Mouse (Mus musculus): Measurements from ENCODE around the gene Sigmar1. TPM values are rescaled to one million over a fixed set of nuclear protein-coding genes. Genes with fewer than 3 reads are reported as not detected.

Sigmar1 gene
- polyA plus RNA-seq, 1 experiment from 2014 or later: 65.7 TPM

DNA sequence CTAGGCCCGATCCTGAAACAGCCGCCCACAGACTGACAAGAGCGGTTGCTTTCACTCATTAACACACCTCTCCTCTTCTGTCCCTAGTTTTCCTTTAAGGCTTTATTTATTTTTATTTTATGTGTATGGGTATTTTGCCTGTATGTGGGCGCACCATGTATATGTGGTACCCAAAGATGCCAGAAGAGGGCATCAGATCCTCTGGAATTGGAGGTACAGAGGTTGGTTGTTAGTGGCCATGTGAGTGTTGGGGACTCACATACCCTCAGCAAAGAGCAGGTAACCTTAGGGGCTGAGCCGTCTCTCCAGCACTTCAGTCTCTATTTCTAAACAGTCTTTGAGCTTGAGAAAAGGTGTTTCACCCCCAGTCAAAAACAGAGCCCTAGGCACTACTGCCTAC is 40.4 kb downstream of the Sigmar1 start:
- WGBS: 82% methylated on average over 5 of the region's 5 CpGs
- H3K4me1 ChIP-seq: peaks cover 36% of the 10 kb centered on the region
- no peak overlapping the region for H3K4me3 ChIP-seq
- peaks cover 25% of the 10 kb centered on the region; the same call in 1 of the 2 replicates for H3K36me3 ChIP-seq (replicated peaks)
- ATAC-seq (replicated peaks): no peak
- H3K4me2 ChIP-seq: no peak overlapping the region
- H3K27ac ChIP-seq: no peak overlapping the region
- no peaks in the 10 kb centered on the region for H3K9me3 ChIP-seq
- H3K27me3 ChIP-seq (replicated peaks): no peaks in the 10 kb centered on the region
- H3K9ac ChIP-seq: no peak overlapping the region

DNA sequence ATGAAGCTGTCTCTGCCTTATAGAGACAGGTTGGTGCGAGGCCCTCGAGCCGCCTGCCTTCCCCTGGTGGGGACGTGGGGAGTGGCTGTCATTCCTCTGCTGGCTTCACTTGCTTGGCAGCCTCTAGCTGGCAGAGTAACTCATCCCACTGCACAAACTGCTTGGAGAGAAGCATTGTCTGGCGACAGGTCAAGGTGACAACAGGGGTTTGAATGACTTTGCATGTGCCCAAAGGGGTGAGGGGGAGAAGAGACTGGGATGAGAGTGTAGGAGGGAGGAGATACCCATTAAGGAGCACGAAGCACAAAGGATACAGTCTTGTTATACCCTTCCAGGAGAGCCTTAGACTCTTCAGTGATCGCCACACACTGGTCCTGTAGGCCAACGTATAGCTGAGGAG is 40.9 kb downstream of the Sigmar1 start:
- Histone ChIP-seq H3K4me3 (no peak overlapping the region), H3K4me2 (no peak overlapping the region), H3K27me3 (replicated peaks) (no peaks in the 10 kb centered on the region), H3K27ac (no peak overlapping the region), H3K36me3 (replicated peaks) (peaks cover 25% of the 10 kb centered on the region; the same call in 1 of the 2 replicates), H3K9ac (no peak overlapping the region), H3K4me1 (peaks cover 36% of the 10 kb centered on the region), H3K9me3 (no peaks in the 10 kb centered on the region)
- WGBS: 83% methylated on average over 8 of the region's 8 CpGs
- ATAC-seq (replicated peaks): no peak; the same call in 1 of the 2 replicates

DNA sequence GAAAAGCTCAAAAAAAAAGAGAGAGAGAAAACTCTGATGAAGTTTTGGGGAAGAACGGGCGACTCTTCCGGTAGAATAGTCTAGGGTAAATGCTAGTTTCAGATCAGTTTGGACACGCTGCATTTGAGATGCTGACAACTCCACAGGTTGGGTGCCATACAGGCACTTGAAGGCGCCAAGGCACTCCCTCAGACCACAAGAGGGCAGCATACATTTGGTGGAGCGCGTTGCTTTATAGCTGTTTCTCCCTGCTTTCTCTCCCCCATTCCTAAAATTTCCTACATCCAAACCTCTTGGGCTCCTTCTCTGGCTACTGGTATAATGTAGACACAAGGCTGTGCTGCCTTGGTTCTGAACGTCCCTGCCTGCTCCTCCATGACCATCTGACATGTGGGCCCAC is 41.7 kb downstream of the Sigmar1 start:
- peaks cover 23% of the 10 kb centered on the region; the same call in 1 of the 2 replicates for H3K36me3 ChIP-seq (replicated peaks)
- H3K4me2 ChIP-seq: peak overlapping the region; percentile 80
- ATAC-seq (replicated peaks): 0 out of 2 replicates have a peak, but pooled peaks have one; percentile 21
- H3K4me1 ChIP-seq: peaks cover 36% of the 10 kb centered on the region
- 11% methylated on average over 8 of the region's 8 CpGs for WGBS
- no peaks in the 10 kb centered on the region for H3K27me3 ChIP-seq (replicated peaks)
- H3K4me3 ChIP-seq: peak overlapping the region; percentile 88
- no peak overlapping the region for H3K27ac ChIP-seq
- no peaks in the 10 kb centered on the region for H3K9me3 ChIP-seq
- H3K9ac ChIP-seq: 0 out of 2 replicates have a peak overlapping the region, but pooled peaks have one; percentile 92

DNA sequence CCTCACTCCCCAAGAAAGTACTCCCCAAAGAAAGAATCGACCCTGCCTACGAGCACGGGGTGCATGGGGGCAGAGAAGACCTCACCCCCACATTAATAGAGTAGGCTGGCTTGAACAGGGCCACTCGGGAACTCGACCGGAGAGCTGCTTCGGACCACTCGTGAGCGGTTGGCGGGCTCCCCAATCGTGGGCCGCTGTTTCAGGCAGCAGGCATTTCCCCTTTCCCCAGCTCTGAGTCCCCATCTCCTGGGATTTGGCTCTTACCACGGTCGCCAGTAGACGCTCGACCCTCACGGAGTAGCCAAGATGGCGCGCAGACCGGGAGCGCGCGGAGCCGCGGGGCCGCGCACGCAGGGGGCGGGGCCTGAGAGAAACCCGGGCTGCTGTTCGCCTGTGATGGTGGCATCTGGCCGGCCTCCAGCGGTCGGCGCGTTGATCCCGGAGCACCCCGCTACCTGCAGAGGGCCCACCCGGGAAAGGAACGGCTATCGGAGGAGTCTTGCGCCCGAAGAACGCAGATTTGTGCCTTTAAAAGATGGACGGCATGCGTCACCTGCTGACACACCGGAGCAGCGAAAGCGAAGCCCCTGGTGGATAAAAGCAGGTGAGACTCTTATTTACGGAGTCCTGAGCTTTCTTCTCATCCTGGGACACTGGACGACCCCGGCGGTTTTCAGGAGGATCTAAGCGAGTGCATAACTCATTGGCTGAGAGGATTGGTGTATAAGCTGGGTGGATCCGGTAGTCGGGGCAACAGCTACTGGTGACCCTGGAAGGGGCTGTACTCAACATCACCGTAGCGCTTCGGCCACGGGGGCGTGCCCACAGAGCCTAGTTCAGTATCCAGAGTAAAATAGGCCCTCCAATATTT is 42.5 kb downstream of the Sigmar1 start, which contains the start of gene Rpp25l:
Rpp25l (minus strand) TSS at position 338 of the 871 bp plus-strand sequence.
- Histone ChIP-seq H3K9me3 (no peaks in the 10 kb centered on the region), H3K4me1 (peaks cover 40% of the 10 kb centered on the region), H3K9ac (peak within 1 kb of the TSS; percentile 92), H3K4me3 (peak within 1 kb of the TSS; percentile 88), H3K4me2 (peak within 1 kb of the TSS; percentile 80), H3K27me3 (replicated peaks) (no peaks in the 10 kb centered on the region), H3K36me3 (replicated peaks) (peaks cover 17% of the 10 kb centered on the region; the same call in 1 of the 2 replicates), H3K27ac (peak within 1 kb of the TSS; percentile 85)
- ATAC-seq (replicated peaks): peak; percentile 61
- WGBS: under 1% methylated on average over 61 of the region's 61 CpGs

GRCm38 (mm10) chr4:41712421-41713196 is 43.3 kb downstream of the Sigmar1 start:
- Histone ChIP-seq H3K4me2 (peak overlapping the region; percentile 80), H3K27me3 (replicated peaks) (no peaks in the 10 kb centered on the region), H3K4me1 (peaks cover 46% of the 10 kb centered on the region), H3K36me3 (replicated peaks) (peaks cover 9% of the 10 kb centered on the region; the same call in 1 of the 2 replicates), H3K9ac (peak overlapping the region; percentile 92), H3K27ac (peak overlapping the region; percentile 85), H3K9me3 (no peaks in the 10 kb centered on the region), H3K4me3 (peak overlapping the region; percentile 88)
- WGBS: 40% methylated on average over 31 of the region's 31 CpGs
- ATAC-seq (replicated peaks): peak; percentile 24

DNA sequence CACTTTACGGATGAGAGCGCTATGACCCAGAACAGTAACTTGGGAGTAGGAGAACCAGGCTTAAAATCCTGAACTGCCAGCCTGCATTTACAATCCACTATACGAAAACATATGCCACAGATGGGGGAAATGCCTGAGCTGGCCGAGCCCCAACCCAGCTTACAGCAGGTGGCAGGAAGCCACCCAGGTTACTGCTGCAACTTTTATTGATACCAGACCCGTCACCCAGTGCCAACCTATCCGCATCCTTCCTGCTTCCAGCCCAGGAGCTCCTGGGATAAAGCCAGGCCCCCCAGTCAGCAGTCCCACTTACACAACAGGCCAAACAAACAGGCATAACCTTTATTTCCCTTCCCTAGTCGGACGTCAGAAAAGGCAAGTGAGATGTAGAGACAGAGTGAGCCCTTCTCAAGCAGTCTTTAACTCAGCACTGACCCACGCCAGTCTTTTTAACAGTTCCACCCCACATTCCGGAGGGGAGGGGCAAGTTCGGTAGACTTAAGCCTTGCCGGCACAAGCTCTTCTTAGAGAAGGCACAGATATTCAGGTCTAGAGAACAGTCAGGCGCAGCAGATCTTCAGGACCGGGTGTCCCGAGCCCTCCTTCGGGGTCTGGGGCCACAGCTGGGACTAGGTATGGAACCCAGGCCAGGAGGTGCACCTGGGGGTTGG is 44.1 kb downstream of the Sigmar1 start:
- Histone ChIP-seq H3K4me2 (peak overlapping the region; percentile 80), H3K9me3 (no peaks in the 10 kb centered on the region), H3K4me1 (peaks cover 54% of the 10 kb centered on the region), H3K36me3 (replicated peaks) (peaks cover 6% of the 10 kb centered on the region; the same call in 1 of the 2 replicates), H3K4me3 (peak overlapping the region; percentile 88), H3K27ac (no peak overlapping the region), H3K27me3 (replicated peaks) (no peaks in the 10 kb centered on the region), H3K9ac (peak overlapping the region; percentile 92)
- no peak for ATAC-seq (replicated peaks)
- WGBS: 69% methylated on average over 16 of the region's 16 CpGs

DNA sequence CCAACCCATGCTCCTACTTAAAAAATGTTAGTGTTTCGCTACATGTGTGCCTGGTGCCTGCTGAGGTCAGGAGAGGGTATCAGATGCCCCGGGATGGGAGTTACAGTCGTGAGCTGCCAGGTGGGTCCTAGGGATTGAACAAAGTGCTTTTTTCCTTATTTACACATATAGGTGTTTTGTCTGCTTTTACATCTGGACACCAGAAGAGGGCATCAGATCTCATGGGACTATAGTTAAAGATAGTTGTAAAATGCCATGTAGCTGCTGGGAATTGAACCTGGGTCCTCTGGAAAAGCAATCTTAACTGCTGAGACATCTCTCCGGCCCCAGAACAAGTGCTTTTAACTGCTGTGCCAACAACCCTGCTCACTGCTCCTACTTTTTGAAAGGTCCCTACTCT is 45.7 kb downstream of the Sigmar1 start:
- no peaks in the 10 kb centered on the region for H3K36me3 ChIP-seq (replicated peaks)
- no peak for ATAC-seq (replicated peaks)
- H3K9me3 ChIP-seq: no peaks in the 10 kb centered on the region
- H3K4me1 ChIP-seq: peaks cover 60% of the 10 kb centered on the region
- no peak overlapping the region for H3K4me3 ChIP-seq
- no peaks in the 10 kb centered on the region for H3K27me3 ChIP-seq (replicated peaks)
- H3K9ac ChIP-seq: no peak overlapping the region
- no peak overlapping the region for H3K27ac ChIP-seq
- no peak overlapping the region for H3K4me2 ChIP-seq
- 72% methylated on average over 4 of the region's 4 CpGs for WGBS

- H3K4me2 ChIP-seq: no peak overlapping the region
- no peak overlapping the region for H3K4me3 ChIP-seq
- H3K27ac ChIP-seq: peak overlapping the region; percentile 15; the same call in 1 of the 2 replicates
- no peaks in the 10 kb centered on the region for H3K9me3 ChIP-seq
- 0 out of 2 replicates have a peak, but pooled peaks have one; percentile 22 for ATAC-seq (replicated peaks)
- H3K4me1 ChIP-seq: peaks cover 48% of the 10 kb centered on the region
- H3K9ac ChIP-seq: no peak overlapping the region
- 41% methylated on average over 8 of the region's 8 CpGs for WGBS
- no peaks in the 10 kb centered on the region for H3K27me3 ChIP-seq (replicated peaks)
- H3K36me3 ChIP-seq (replicated peaks): no peaks in the 10 kb centered on the region
These were observed 47.7 kb downstream of the Sigmar1 start for GRCm38 (mm10) chr4:41708192-41708745.

DNA sequence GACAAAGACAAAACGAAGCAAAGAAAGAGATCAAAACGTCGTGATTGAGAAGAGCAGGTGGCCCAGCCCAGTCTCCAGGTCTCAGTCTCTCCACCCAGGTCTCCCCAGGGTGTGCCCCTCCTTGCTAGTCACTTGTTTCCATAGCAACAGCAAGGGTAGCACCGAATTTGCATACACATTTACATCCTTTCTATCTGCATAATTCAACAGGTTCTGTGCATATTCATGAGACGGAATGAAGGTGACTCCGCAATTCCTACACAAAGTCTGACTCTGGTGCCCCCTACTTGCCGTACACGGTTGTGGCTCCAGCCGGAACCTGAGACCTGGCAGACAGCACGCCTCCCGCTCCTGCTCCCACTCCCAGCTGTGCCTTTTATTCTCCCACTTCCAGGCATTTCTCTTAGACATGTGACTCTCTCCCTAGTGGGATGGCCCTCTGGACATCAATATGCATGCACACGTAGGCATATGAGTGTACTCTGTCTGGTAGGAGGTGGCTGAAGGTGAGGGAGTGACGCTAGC is 48.9 kb downstream of the Sigmar1 start:
- Histone ChIP-seq H3K9me3 (no peaks in the 10 kb centered on the region), H3K4me2 (peak overlapping the region; percentile 38), H3K36me3 (replicated peaks) (no peaks in the 10 kb centered on the region), H3K27ac (peak overlapping the region; percentile 69), H3K27me3 (replicated peaks) (no peaks in the 10 kb centered on the region), H3K4me1 (peaks cover 40% of the 10 kb centered on the region), H3K4me3 (no peak overlapping the region), H3K9ac (no peak overlapping the region)
- 2% methylated on average over 13 of the region's 13 CpGs for WGBS
- ATAC-seq (replicated peaks): peak; percentile 89

DNA sequence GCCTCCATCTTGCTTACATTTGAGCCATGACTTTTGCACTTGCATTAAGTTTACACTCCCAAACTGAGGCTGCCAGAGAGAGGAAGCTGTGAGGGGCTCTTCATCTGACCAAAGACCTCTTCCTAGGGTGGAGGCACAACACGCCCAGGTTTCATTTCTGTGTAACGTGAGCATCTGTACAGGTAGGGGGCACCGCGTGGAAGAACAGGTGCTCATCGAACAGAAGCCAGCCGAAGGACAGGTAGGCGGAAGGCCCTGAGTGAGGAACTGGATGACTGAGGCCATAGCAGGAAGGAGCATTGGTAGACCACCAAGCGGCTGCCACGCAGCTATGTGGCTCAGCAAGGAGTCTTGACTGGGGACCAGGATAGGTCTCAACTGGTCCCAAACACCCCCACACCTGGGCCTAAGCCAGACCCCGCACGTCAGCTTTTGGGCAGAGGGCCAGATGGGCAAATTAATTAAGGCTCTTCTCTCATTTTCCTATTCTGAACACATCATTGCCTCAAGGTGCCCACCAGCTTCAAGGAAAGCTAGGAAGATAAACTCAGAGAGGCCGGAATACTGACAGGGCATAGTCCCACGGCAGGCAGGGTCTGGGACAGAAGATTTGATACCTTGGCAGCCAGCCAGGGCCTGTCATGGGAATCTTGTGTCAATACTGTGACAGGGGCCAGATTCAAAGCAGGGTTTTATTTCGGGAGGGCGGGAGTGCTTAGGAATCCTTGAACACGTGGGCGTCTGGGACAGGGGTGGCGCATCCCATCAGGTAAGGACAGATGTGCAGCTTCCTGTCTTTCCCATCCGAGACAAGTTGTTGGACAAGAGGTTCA is 49.8 kb downstream of the Sigmar1 start:
- Histone ChIP-seq H3K4me2 (peak overlapping the region; percentile 38), H3K9ac (no peak overlapping the region), H3K4me1 (peaks cover 31% of the 10 kb centered on the region), H3K36me3 (replicated peaks) (no peaks in the 10 kb centered on the region), H3K4me3 (no peak overlapping the region), H3K27me3 (replicated peaks) (no peaks in the 10 kb centered on the region), H3K9me3 (no peaks in the 10 kb centered on the region), H3K27ac (peak overlapping the region; percentile 69)
- WGBS: 45% methylated on average over 19 of the region's 19 CpGs
- peak; percentile 35 for ATAC-seq (replicated peaks)

DNA sequence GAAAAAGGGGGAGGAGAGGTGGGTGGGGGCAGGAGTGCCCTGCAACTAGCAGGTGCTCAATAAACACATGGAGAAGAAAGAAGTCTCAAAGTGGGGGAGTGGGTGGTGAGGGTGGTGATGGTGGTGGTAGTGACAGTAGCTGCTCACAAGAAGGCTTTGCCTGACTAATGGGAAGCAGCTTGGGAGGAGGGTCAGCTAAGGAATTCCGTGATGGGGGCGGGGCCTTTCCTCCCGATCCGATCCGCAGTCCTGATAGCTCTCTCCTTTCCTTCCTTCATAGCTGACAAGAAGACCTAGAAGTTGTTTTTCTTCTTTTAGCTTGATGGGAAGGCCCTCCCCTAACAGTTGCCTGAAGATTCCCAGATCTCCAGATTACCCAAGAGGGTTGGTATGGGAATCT is 51.3 kb downstream of the Sigmar1 start:
- 6% methylated on average over 5 of the region's 5 CpGs for WGBS

More for the DNA sequence above, 51.3 kb downstream of the Sigmar1 start:
- Histone ChIP-seq H3K9me3 (no peaks in the 10 kb centered on the region), H3K27me3 (replicated peaks) (no peaks in the 10 kb centered on the region), H3K4me1 (peaks cover 28% of the 10 kb centered on the region), H3K4me3 (no peak overlapping the region), H3K36me3 (replicated peaks) (no peaks in the 10 kb centered on the region), H3K9ac (no peak overlapping the region), H3K4me2 (no peak overlapping the region), H3K27ac (no peak overlapping the region)
- ATAC-seq (replicated peaks): no peak

Data from midbrain, embryonic 15.5 days (tissue).